Mouse (Mus musculus) stomach, embryonic 14.5 days (tissue): Measurements from ENCODE around the gene Prc1. TPM values are rescaled to one million over a fixed set of nuclear protein-coding genes. Genes with fewer than 3 reads are reported as not detected.

ENCODE experiments used
- ATAC-seq: fragments of 200-750 bp; cut with Nextera tagmentation; 2 replicates; pipeline ENCODE4 v1.8.0; 2017; ENCODE audit warnings: low read depth, moderate TSS enrichment; ENCODE audit not compliant: insufficient number of reproducible peaks, insufficient read depth, low FRiP score
- H3K27ac ChIP-seq: fragments of 300-500 bp; sonication (generic); 2 replicates; pipeline ENCODE4 v1.5.1; 2014; ENCODE audit warnings: mild to moderate bottlenecking, low read length, moderate library complexity, mixed read lengths
- H3K27me3 ChIP-seq: fragments of 300-500 bp; sonication (generic); 2 replicates; pipeline ENCODE4 v1.6.1; 2014; ENCODE audit warnings: low read length, control low read depth, mixed read lengths; ENCODE audit not compliant: control insufficient read depth, insufficient read depth
- H3K36me3 ChIP-seq: fragments of 300-500 bp; sonication (generic); 2 replicates; pipeline ENCODE4 v1.6.1; 2014; ENCODE audit warnings: mild to moderate bottlenecking, control low read depth, low read length, moderate library complexity, mixed read lengths; ENCODE audit not compliant: control insufficient read depth, insufficient read depth
- H3K4me1 ChIP-seq: fragments of 300-500 bp; sonication (generic); 2 replicates; pipeline ENCODE4 v1.6.1; 2014; ENCODE audit warnings: low read length, control low read depth, mixed read lengths; ENCODE audit not compliant: control insufficient read depth, insufficient read depth
- H3K4me2 ChIP-seq: fragments of 300-500 bp; sonication (generic); replicated peaks from 2 replicates; pipeline ENCODE4 v1.6.1; 2014; ENCODE audit warnings: low read depth, low read length, control low read depth
- H3K4me3 ChIP-seq: fragments of 300-500 bp; sonication (generic); 2 replicates; pipeline ENCODE4 v1.5.1; 2014; ENCODE audit warnings: low read depth, low read length, control low read depth
- H3K9ac ChIP-seq: fragments of 300-500 bp; sonication (generic); replicated peaks from 2 replicates; pipeline ENCODE4 v1.6.1; 2014; ENCODE audit warnings: low read depth, mild to moderate bottlenecking, control low read depth, low read length, moderate library complexity, mixed read lengths
- H3K9me3 ChIP-seq: fragments of 300-500 bp; sonication (generic); 2 replicates; pipeline ENCODE4 v1.6.1; 2016; ENCODE audit warnings: low read depth, low read length, control low read depth; ENCODE audit not compliant: control insufficient read depth
- WGBS: fragments of 180-500 bp; shearing (Covaris S2); extraction: QIAGEN DNeasy Blood & Tissue Kit; methylation state at CpG from one replicate; pipeline ENCODE4 v1.1.7; 2014; 5-methylcytosine and 5-hydroxymethylcytosine counted together
- polyA plus RNA-seq: library from polyadenylated mRNA; unstranded; fragments of >200 nt; fragmentation: Nextera tagmentation; extraction: Ambion mirVana; gene quantifications from 2 replicates; pipeline ENCODE4 v1.2.1, GENCODE M21; 2014

The Prc1 gene
- polyA plus RNA-seq, 1 experiment from 2014 or later = 167 TPM

- peak within 1 kb of the TSS; percentile 73 for H3K4me2 ChIP-seq
- no peaks in the 10 kb centered on the region for H3K27me3 ChIP-seq
- H3K27ac ChIP-seq = peak within 1 kb of the TSS; percentile 35
- H3K4me3 ChIP-seq = peak within 1 kb of the TSS; percentile 76
- H3K9ac ChIP-seq = peak within 1 kb of the TSS; percentile 62
- H3K4me1 ChIP-seq = peaks cover 5% of the 10 kb centered on the region; the same call in 1 of the 2 replicates
- 25% methylated on average over 40 of the region's 40 CpGs for WGBS
- peaks cover 9% of the 10 kb centered on the region; the same call in 1 of the 2 replicates for H3K36me3 ChIP-seq
- peak; percentile 90 for ATAC-seq
- H3K9me3 ChIP-seq = no peaks in the 10 kb centered on the region
Observed at GRCm38 (mm10) chr7:80260625-80261371, 33.5 kb upstream of the Prc1 start, which contains the start of gene Ngrn. Gene Ngrn, plus strand, starts transcription at chr7:80261215.

DNA sequence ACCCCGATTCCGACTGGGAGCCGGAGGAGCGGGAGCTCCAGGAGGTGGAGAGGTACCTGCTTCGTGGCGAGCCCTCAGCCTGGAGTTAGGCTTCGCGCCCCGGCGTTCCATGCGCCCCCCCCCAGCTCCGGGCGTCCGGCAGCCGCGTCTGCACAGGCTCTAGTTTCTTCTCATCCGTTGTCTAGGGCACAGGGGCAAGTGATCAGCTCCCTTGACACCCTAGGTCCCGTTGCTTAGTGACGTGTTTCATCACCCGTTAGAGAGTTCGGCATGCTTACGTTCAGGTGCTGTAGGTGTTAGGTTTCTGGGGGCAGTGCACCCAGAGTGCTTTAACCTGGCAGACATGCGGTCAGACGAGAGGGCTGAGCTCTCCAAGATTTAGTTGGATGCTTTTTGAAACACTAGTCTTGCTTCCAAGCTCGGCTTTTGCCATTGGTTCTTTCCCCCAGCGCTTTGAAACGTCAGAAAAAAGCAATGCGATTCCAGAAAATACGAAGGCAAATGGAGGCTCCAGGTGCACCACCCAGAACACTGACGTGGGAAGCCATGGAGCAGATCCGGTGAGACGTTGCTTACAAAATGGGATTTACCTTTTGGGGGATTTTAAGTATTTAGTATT lies 32.8 kb upstream of the Prc1 start:
- H3K36me3 ChIP-seq = peaks cover 12% of the 10 kb centered on the region; the same call in 1 of the 2 replicates
- peak overlapping the region; percentile 62 for H3K9ac ChIP-seq
- H3K9me3 ChIP-seq = no peaks in the 10 kb centered on the region
- H3K27ac ChIP-seq = peak overlapping the region; percentile 35
- peaks cover 5% of the 10 kb centered on the region; the same call in 1 of the 2 replicates for H3K4me1 ChIP-seq
- H3K4me2 ChIP-seq = peak overlapping the region; percentile 73
- WGBS = under 1% methylated on average over 32 of the region's 32 CpGs
- H3K4me3 ChIP-seq = peak overlapping the region; percentile 76
- peak; percentile 63 for ATAC-seq
- no peaks in the 10 kb centered on the region for H3K27me3 ChIP-seq

DNA sequence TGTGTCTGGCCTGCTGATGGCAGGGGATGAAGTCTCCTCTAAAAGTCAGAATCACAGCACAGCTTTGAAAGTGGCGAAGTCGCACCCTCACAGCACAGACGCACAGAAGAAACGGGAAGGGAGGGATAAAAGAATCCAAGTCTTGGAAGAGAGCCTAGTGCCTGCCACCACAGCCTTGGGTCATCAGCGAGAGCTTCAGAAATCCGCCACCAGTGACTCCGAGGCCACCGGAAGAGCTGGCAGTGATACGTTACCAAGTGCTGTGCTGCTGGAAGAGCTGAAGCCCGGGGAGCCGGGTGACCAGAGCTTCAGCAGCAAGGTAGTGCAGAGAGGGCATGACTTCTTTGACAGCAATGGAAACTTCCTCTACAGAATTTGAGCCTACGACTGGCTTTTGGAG lies 29.6 kb upstream of the Prc1 start:
- no peaks in the 10 kb centered on the region for H3K9me3 ChIP-seq
- H3K36me3 ChIP-seq = peaks cover 17% of the 10 kb centered on the region
- H3K27ac ChIP-seq = no peak overlapping the region
- 94% methylated on average over 12 of the region's 12 CpGs for WGBS
- H3K27me3 ChIP-seq = no peaks in the 10 kb centered on the region
- H3K4me1 ChIP-seq = peaks cover 5% of the 10 kb centered on the region; the same call in 1 of the 2 replicates
- H3K4me2 ChIP-seq = no peak overlapping the region
- no peak for ATAC-seq
- H3K4me3 ChIP-seq = no peak overlapping the region
- no peak overlapping the region for H3K9ac ChIP-seq

DNA sequence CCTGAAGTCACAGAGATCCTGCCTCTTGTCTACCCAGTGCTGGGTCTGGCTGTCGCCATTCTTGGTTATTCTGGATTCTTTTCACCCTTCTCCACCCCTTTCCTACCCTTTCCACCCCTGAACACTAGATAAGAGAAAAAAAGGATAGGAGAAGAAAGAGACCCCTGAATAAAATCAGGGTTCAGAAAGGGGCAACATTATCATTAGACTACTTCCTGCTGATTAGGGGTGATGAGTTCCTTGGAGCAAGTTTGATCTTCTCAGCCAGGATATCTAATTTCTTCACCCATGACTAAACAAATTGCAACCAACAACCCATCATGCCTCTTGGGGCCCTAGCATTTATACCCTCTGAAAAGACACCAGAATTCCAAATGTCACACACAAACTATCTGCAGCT lies 26.5 kb upstream of the Prc1 start:
- H3K4me2 ChIP-seq = no peak overlapping the region
- no peaks in the 10 kb centered on the region for H3K9me3 ChIP-seq
- H3K4me3 ChIP-seq = no peak overlapping the region
- no peaks in the 10 kb centered on the region for H3K27me3 ChIP-seq
- H3K27ac ChIP-seq = no peak overlapping the region
- H3K4me1 ChIP-seq = no peaks in the 10 kb centered on the region; the same call in 1 of the 2 replicates
- peaks cover 17% of the 10 kb centered on the region for H3K36me3 ChIP-seq
- ATAC-seq = no peak
- 71% methylated on average over 1 of the region's 1 CpGs for WGBS
- H3K9ac ChIP-seq = no peak overlapping the region

- 4% methylated on average over 21 of the region's 21 CpGs for WGBS
Observed at GRCm38 (mm10) chr7:80268897-80269750, 25.1 kb upstream of the Prc1 start, which contains the start of gene Vps33b. Gene Vps33b, plus strand, starts transcription at chr7:80269649.

GRCm38 (mm10) chr7:80269751-80270255 lies 24.4 kb upstream of the Prc1 start:
- peak; percentile 63; the same call in 1 of the 2 replicates for ATAC-seq
- Histone ChIP-seq H3K36me3 (peaks cover 17% of the 10 kb centered on the region), H3K27me3 (no peaks in the 10 kb centered on the region), H3K4me2 (peak overlapping the region; percentile 78), H3K9me3 (peaks cover 8% of the 10 kb centered on the region; the same call in 1 of the 2 replicates), H3K27ac (no peak overlapping the region; the same call in 1 of the 2 replicates), H3K4me1 (no peaks in the 10 kb centered on the region; the same call in 1 of the 2 replicates), H3K9ac (peak overlapping the region; percentile 57), H3K4me3 (peak overlapping the region; percentile 78)
- under 1% methylated on average over 23 of the region's 23 CpGs for WGBS

More at GRCm38 (mm10) chr7:80268897-80269750, 25.1 kb upstream of the Prc1 start, which contains the start of gene Vps33b:
- Histone ChIP-seq H3K9ac (peak within 1 kb of the TSS; percentile 57), H3K36me3 (peaks cover 18% of the 10 kb centered on the region), H3K4me1 (no peaks in the 10 kb centered on the region; the same call in 1 of the 2 replicates), H3K27ac (peak within 1 kb of the TSS; percentile 45), H3K4me2 (peak within 1 kb of the TSS; percentile 78), H3K9me3 (peaks cover under 1% of the 10 kb centered on the region; the same call in 1 of the 2 replicates), H3K27me3 (no peaks in the 10 kb centered on the region), H3K4me3 (peak within 1 kb of the TSS; percentile 78)
- peak; percentile 85 for ATAC-seq

DNA sequence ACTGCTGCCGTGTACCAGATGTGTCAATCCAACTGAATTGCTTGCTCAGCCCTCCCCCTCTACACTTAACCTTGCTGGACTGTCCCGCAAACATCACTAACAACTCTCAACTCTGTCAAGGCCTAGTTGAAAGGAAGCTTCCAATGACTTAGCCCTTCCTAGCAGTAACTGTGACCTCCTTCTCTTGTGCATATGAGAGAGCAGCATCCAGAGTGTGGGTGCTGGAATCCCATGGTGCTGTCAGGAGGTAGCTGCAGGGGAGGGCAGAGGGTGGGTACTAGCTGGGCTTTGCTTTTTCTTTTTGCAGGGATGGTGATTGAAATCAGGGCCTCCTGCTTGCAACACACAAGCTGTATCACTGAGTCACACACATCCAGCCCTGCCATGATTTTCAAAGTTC lies 20.8 kb upstream of the Prc1 start:
- no peak for ATAC-seq

More for the DNA sequence above, 20.8 kb upstream of the Prc1 start:
- Histone ChIP-seq H3K27me3 (no peaks in the 10 kb centered on the region), H3K4me3 (no peak overlapping the region), H3K9me3 (peaks cover 13% of the 10 kb centered on the region; the same call in 1 of the 2 replicates), H3K36me3 (peaks cover 33% of the 10 kb centered on the region), H3K27ac (no peak overlapping the region), H3K4me1 (no peaks in the 10 kb centered on the region; the same call in 1 of the 2 replicates), H3K4me2 (no peak overlapping the region), H3K9ac (no peak overlapping the region)
- WGBS = 93% methylated on average over 2 of the region's 2 CpGs
